Mouse (Mus musculus): ENCODE measurements around the gene Gas1.

DNA sequence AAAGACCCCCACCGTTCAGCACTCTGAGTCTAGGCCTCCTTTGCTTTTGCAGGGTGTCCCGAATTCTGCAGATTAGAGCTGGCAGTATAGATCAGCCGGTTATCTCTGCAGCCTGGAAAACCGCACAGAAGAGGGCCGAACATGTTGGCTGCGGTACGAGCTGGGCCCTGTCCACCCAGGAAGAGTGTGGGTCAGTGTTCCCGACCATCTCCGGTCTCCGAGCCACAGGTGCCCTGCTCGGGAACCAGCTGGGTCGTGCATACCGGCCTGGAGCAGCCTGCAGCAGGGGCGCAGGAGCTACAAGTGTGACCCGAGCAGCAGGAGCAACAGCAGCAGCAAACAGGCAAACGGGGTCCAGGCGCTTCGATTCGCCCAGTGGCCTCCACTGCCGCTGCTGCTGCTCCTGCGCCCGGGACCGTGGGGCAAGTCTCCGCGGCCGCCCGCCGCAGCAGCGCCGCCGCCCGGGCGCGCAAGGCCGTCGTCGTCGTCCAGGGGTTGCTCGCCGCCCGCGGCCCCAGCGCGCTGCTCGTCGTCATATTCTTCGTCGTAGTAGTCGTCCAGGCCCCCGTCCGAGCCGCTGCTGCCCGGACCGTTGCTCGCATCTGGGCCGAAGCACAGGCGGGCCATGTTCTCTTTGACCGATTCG, 1.6 kb downstream of the Gas1 start:
- TF ChIP-seq CTCF (IDR thresholded peaks at IDR 0.05; ENCODE audit: low read depth) = no peak
- TF ChIP-seq EP300 (IDR thresholded peaks at IDR 0.05; ENCODE audit: low read depth) = no peak
